Mouse (Mus musculus): ENCODE results near the gene Adam33.

- TF ChIP-seq POLR2A (IDR thresholded peaks at IDR 0.05; ENCODE audit: low read depth, low read length) (no peak), CTCF (IDR thresholded peaks at IDR 0.05; ENCODE audit: borderline replicate concordance, insufficient read depth, low read length) (no peak)
Measured at GRCm38 (mm10) chr2:131080507-131080906, 16.9 kb upstream of the Adam33 start.

Data from embryonic fibroblast, embryonic 13.5 days (primary cell).